Mouse (Mus musculus) layer of hippocampus, postnatal 25 days (tissue): ENCODE data around the gene Whamm. TPM values are rescaled to one million over a fixed set of nuclear protein-coding genes. Genes with fewer than 3 reads are reported as not detected.

ENCODE experiments used
- total RNA-seq, 2 experiments: library from RNA; stranded (reverse); gene quantifications; 2 replicates each; pipeline ENCODE4 v1.2.3; 2021

Gene Whamm
- total RNA-seq, 2 experiments from 2014 or later: 14.4 to 20.3 TPM

Other genes with a start within 250 kb of the Whamm start
- 100 to 1,000 TPM; 560 to 614 TPM for gene Rps17, start 226.0 kb upstream of the Whamm start, total RNA-seq
- 10 to 100 TPM; 81.6 to 96.0 TPM for gene Cpeb1, start 115.8 kb upstream of the Whamm start, total RNA-seq
- gene Ap3b2, start 77.3 kb upstream of the Whamm start, total RNA-seq: 100 to 1,000 TPM; 161 to 171 TPM
- not detected for gene BC048679, start 73.0 kb upstream of the Whamm start, total RNA-seq
- gene Fsd2, start 4.3 kb upstream of the Whamm start, total RNA-seq: under 1 TPM; 0.23 to 0.34 TPM
- 10 to 100 TPM; 82.2 to 99.1 TPM for gene Homer2, start 136.3 kb downstream of the Whamm start, total RNA-seq
- 10 to 100 TPM; 66.2 to 74.1 TPM for gene Ramac, start 191.7 kb downstream of the Whamm start, total RNA-seq
- 10 to 100 TPM; 30.6 to 33.1 TPM for gene 3110040N11Rik, start 218.2 kb downstream of the Whamm start, total RNA-seq